Mouse (Mus musculus) hindbrain, embryonic 10.5 days (tissue): Measurements from ENCODE around the gene Tead3. TPM values are rescaled to one million over a fixed set of nuclear protein-coding genes. Genes with fewer than 3 reads are reported as not detected.
A peak's percentile ranks its signal among the peaks of the same experiment; 100 is the strongest.

ENCODE experiments used
- DNase-seq: peaks from one replicate; pipeline ENCODE4 v3.0.0-alpha.2; 2017; ENCODE audit warnings: low spot score
- H3K27ac ChIP-seq: fragments of 300-500 bp; sonication (generic); 2 replicates; pipeline ENCODE4 v1.5.1; 2016; ENCODE audit warnings: mild to moderate bottlenecking, moderate library complexity
- H3K27me3 ChIP-seq: fragments of 300-500 bp; sonication (generic); 2 replicates; pipeline ENCODE4 v1.6.1; 2016; ENCODE audit warnings: mild to moderate bottlenecking; ENCODE audit not compliant: poor library complexity, insufficient read depth, severe bottlenecking
- H3K36me3 ChIP-seq: fragments of 300-500 bp; sonication (generic); 2 replicates; pipeline ENCODE4 v1.6.1; 2016; ENCODE audit warnings: mild to moderate bottlenecking, moderate library complexity
- H3K4me1 ChIP-seq: fragments of 300-500 bp; sonication (generic); replicated peaks from 2 replicates; pipeline ENCODE4 v1.6.1; 2016; ENCODE audit warnings: mild to moderate bottlenecking
- H3K4me3 ChIP-seq: fragments of 300-500 bp; sonication (generic); 2 replicates; pipeline ENCODE4 v1.5.1; 2016; ENCODE audit warnings: mild to moderate bottlenecking, moderate library complexity
- H3K9me3 ChIP-seq: fragments of 300-500 bp; sonication (generic); 2 replicates; pipeline ENCODE4 v1.6.1; 2016; ENCODE audit warnings: mild to moderate bottlenecking, moderate library complexity
- WGBS: fragments of 180-500 bp; shearing (Covaris S2); methylation state at CpG from one replicate; pipeline ENCODE4 v1.1.7; 2016; 5-methylcytosine and 5-hydroxymethylcytosine counted together
- polyA plus RNA-seq: library from polyadenylated mRNA; unstranded; fragments of >200 nt; fragmentation: Nextera tagmentation; extraction: Ambion mirVana; gene quantifications from 2 replicates; pipeline ENCODE4 v1.2.1, GENCODE M21; 2016

The Tead3 gene
- polyA plus RNA-seq, result 5.5 and 6.1 TPM in 2 replicates

- no peaks in the 10 kb centered on the region for H3K9me3 ChIP-seq
- no peaks in the 10 kb centered on the region for H3K36me3 ChIP-seq
- peak within 1 kb of the TSS; percentile 93 for H3K27ac ChIP-seq
- 1% methylated on average over 73 of the region's 73 CpGs for WGBS
- H3K4me3 ChIP-seq, result peak within 1 kb of the TSS; percentile 81
- peaks cover 68% of the 10 kb centered on the region for H3K27me3 ChIP-seq
- DNase-seq, result peak; percentile 88
- H3K4me1 ChIP-seq, result peaks cover 68% of the 10 kb centered on the region
These were observed at the start of gene Tead3 for GRCm38 (mm10) chr17:28350466-28351352. TSS of gene Tead3 (minus strand) at chr17:28350817.

- Histone ChIP-seq H3K4me1 (peaks cover 12% of the 10 kb centered on the region), H3K4me3 (no peak overlapping the region), H3K27me3 (no peaks in the 10 kb centered on the region), H3K27ac (no peak overlapping the region), H3K36me3 (peaks cover 30% of the 10 kb centered on the region), H3K9me3 (no peaks in the 10 kb centered on the region)
- DNase-seq, result no peak
- WGBS, result 86% methylated on average over 7 of the region's 7 CpGs
These were observed 44.4 kb upstream of the Tead3 start for GRCm38 (mm10) chr17:28394994-28395393.

GRCm38 (mm10) chr17:28394051-28394765, 43.6 kb upstream of the Tead3 start:
- peaks cover 4% of the 10 kb centered on the region; the same call in 1 of the 2 replicates for H3K27me3 ChIP-seq
- 85% methylated on average over 15 of the region's 15 CpGs for WGBS
- DNase-seq, result no peak
- peaks cover 22% of the 10 kb centered on the region for H3K36me3 ChIP-seq
- no peak overlapping the region for H3K27ac ChIP-seq
- no peak overlapping the region for H3K4me3 ChIP-seq
- H3K9me3 ChIP-seq, result no peaks in the 10 kb centered on the region
- peaks cover 12% of the 10 kb centered on the region for H3K4me1 ChIP-seq

GRCm38 (mm10) chr17:28391568-28392432, 41.2 kb upstream of the Tead3 start:
- H3K4me3 ChIP-seq, result peak overlapping the region; percentile 23; the same call in 1 of the 2 replicates
- peaks cover 25% of the 10 kb centered on the region for H3K27me3 ChIP-seq
- DNase-seq, result no peak
- H3K36me3 ChIP-seq, result peaks cover under 1% of the 10 kb centered on the region; the same call in 1 of the 2 replicates
- H3K4me1 ChIP-seq, result peaks cover 16% of the 10 kb centered on the region
- 7% methylated on average over 25 of the region's 25 CpGs for WGBS
- H3K27ac ChIP-seq, result peak overlapping the region; percentile 24
- no peaks in the 10 kb centered on the region for H3K9me3 ChIP-seq

- H3K36me3 ChIP-seq, result no peaks in the 10 kb centered on the region
- WGBS, result 89% methylated on average over 3 of the region's 3 CpGs
- DNase-seq, result no peak
- H3K9me3 ChIP-seq, result no peaks in the 10 kb centered on the region
- H3K4me1 ChIP-seq, result peaks cover 21% of the 10 kb centered on the region
- H3K27me3 ChIP-seq, result peaks cover 36% of the 10 kb centered on the region
- no peak overlapping the region for H3K27ac ChIP-seq
- H3K4me3 ChIP-seq, result no peak overlapping the region
These were observed 37.9 kb upstream of the Tead3 start for GRCm38 (mm10) chr17:28388534-28388933.

GRCm38 (mm10) chr17:28386150-28386905, 35.7 kb upstream of the Tead3 start:
- Histone ChIP-seq H3K4me1 (peaks cover 12% of the 10 kb centered on the region), H3K36me3 (no peaks in the 10 kb centered on the region), H3K4me3 (peak overlapping the region; percentile 34), H3K27me3 (peaks cover 36% of the 10 kb centered on the region), H3K9me3 (no peaks in the 10 kb centered on the region), H3K27ac (no peak overlapping the region)
- DNase-seq, result peak; percentile 84
- WGBS, result 5% methylated on average over 23 of the region's 23 CpGs

GRCm38 (mm10) chr17:28384298-28384697, 33.7 kb upstream of the Tead3 start:
- Histone ChIP-seq H3K4me1 (peaks cover 21% of the 10 kb centered on the region), H3K4me3 (no peak overlapping the region), H3K27ac (no peak overlapping the region), H3K27me3 (peaks cover 39% of the 10 kb centered on the region), H3K9me3 (no peaks in the 10 kb centered on the region), H3K36me3 (no peaks in the 10 kb centered on the region)
- WGBS, result 64% methylated on average over 4 of the region's 4 CpGs
- DNase-seq, result no peak

- H3K9me3 ChIP-seq, result no peaks in the 10 kb centered on the region
- H3K36me3 ChIP-seq, result no peaks in the 10 kb centered on the region
- H3K27ac ChIP-seq, result peak overlapping the region; percentile 50; the same call in 1 of the 2 replicates
- WGBS, result 3% methylated on average over 6 of the region's 6 CpGs
- H3K4me3 ChIP-seq, result no peak overlapping the region
- DNase-seq, result no peak
- peaks cover 34% of the 10 kb centered on the region for H3K27me3 ChIP-seq
- H3K4me1 ChIP-seq, result peaks cover 14% of the 10 kb centered on the region
These were observed 29.6 kb upstream of the Tead3 start for GRCm38 (mm10) chr17:28380255-28380654.

- H3K9me3 ChIP-seq, result no peaks in the 10 kb centered on the region
- peaks cover 52% of the 10 kb centered on the region for H3K27me3 ChIP-seq
- no peaks in the 10 kb centered on the region for H3K36me3 ChIP-seq
- no peak overlapping the region for H3K27ac ChIP-seq
- 14% methylated on average over 17 of the region's 17 CpGs for WGBS
- H3K4me1 ChIP-seq, result peaks cover 25% of the 10 kb centered on the region
- H3K4me3 ChIP-seq, result peak overlapping the region; percentile 16; the same call in 1 of the 2 replicates
- DNase-seq, result no peak
These were observed 25.0 kb upstream of the Tead3 start for GRCm38 (mm10) chr17:28375592-28376061.

- Histone ChIP-seq H3K36me3 (no peaks in the 10 kb centered on the region), H3K4me3 (peak overlapping the region; percentile 13; the same call in 1 of the 2 replicates), H3K4me1 (peaks cover 16% of the 10 kb centered on the region), H3K9me3 (no peaks in the 10 kb centered on the region), H3K27me3 (peaks cover 48% of the 10 kb centered on the region), H3K27ac (no peak overlapping the region)
- 13% methylated on average over 16 of the region's 16 CpGs for whole genome bisulfite sequencing
- no peak for DNase-seq
These were observed 23.9 kb upstream of the Tead3 start for GRCm38 (mm10) chr17:28374494-28374893.

- Histone ChIP-seq H3K27ac (no peak overlapping the region), H3K27me3 (peaks cover 48% of the 10 kb centered on the region), H3K4me3 (no peak overlapping the region), H3K4me1 (peaks cover 16% of the 10 kb centered on the region), H3K36me3 (no peaks in the 10 kb centered on the region), H3K9me3 (no peaks in the 10 kb centered on the region)
- WGBS, result 13% methylated on average over 10 of the region's 10 CpGs
- peak; percentile 53 for DNase-seq
These were observed 23.2 kb upstream of the Tead3 start for GRCm38 (mm10) chr17:28373821-28374220.
